Mouse (Mus musculus) hindbrain, embryonic 10.5 days (tissue): ENCODE results near the gene Col4a4. TPM values are rescaled to one million over a fixed set of nuclear protein-coding genes. Genes with fewer than 3 reads are reported as not detected.

Experiments used
- DNase-seq: peaks from one replicate; pipeline ENCODE4 v3.0.0-alpha.2; 2017; ENCODE audit warnings: low spot score
- H3K27ac ChIP-seq: fragments of 300-500 bp; sonication (generic); 2 replicates; pipeline ENCODE4 v1.5.1; 2016; ENCODE audit warnings: mild to moderate bottlenecking, moderate library complexity
- H3K27me3 ChIP-seq: fragments of 300-500 bp; sonication (generic); 2 replicates; pipeline ENCODE4 v1.6.1; 2016; ENCODE audit warnings: mild to moderate bottlenecking; ENCODE audit not compliant: poor library complexity, insufficient read depth, severe bottlenecking
- H3K36me3 ChIP-seq: fragments of 300-500 bp; sonication (generic); 2 replicates; pipeline ENCODE4 v1.6.1; 2016; ENCODE audit warnings: mild to moderate bottlenecking, moderate library complexity
- H3K4me1 ChIP-seq: fragments of 300-500 bp; sonication (generic); replicated peaks from 2 replicates; pipeline ENCODE4 v1.6.1; 2016; ENCODE audit warnings: mild to moderate bottlenecking
- H3K4me3 ChIP-seq: fragments of 300-500 bp; sonication (generic); 2 replicates; pipeline ENCODE4 v1.5.1; 2016; ENCODE audit warnings: mild to moderate bottlenecking, moderate library complexity
- H3K9me3 ChIP-seq: fragments of 300-500 bp; sonication (generic); 2 replicates; pipeline ENCODE4 v1.6.1; 2016; ENCODE audit warnings: mild to moderate bottlenecking, moderate library complexity
- WGBS: fragments of 180-500 bp; shearing (Covaris S2); methylation state at CpG from one replicate; pipeline ENCODE4 v1.1.7; 2016; 5-methylcytosine and 5-hydroxymethylcytosine counted together
- polyA plus RNA-seq: library from polyadenylated mRNA; unstranded; fragments of >200 nt; fragmentation: Nextera tagmentation; extraction: Ambion mirVana; gene quantifications from 2 replicates; pipeline ENCODE4 v1.2.1, GENCODE M21; 2016

Col4a4 gene
- 0.05 and 0.18 TPM in 2 replicates for polyA plus RNA-seq

DNA sequence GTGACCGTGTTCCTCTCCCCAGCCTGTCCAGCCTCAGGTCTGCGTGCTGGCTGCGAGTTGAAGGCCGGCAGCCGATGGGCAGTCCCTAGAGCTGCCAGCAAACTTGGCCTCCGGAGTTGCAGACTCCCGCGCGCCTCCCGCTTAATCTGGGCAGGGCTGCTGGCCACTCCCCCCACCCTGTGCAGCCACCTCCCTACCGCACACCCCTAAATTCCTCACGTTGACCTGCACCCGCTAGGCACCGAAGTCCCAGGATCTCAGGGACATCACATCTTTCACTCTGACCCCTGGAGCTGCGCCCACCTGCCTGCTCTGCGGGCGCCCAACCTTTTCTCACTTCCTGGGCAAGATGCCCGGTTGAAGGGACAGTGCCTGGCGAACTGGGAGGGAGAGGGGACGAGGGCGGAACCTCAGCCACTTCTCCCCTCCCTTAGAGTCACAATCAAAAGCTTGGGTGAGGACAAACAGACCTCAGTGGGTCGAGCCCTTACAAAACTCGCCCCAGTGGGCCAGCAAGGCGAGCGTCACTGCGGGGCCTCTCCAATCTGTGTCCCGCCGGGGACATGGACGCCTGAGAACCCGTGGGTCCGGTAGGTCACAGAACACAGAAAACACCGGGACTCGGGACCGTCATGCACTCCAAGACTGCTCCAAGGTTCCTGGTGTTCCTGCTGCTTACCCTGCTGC lies at the start of gene Col4a4, which contains the start of gene Col4a3:
Col4a4 (minus strand) TSS at position 137 of the 687 bp plus-strand sequence.
Col4a3 (plus strand) TSS at position 209 of the 687 bp plus-strand sequence.
- H3K27ac ChIP-seq = no peak within 1 kb of the TSS
- peaks cover 28% of the 10 kb centered on the region for H3K27me3 ChIP-seq
- no peak for DNase-seq
- 6% methylated on average over 34 of the region's 34 CpGs for WGBS
- H3K36me3 ChIP-seq = no peaks in the 10 kb centered on the region
- peak within 1 kb of the TSS; percentile 54 for H3K4me3 ChIP-seq
- H3K9me3 ChIP-seq = no peaks in the 10 kb centered on the region
- H3K4me1 ChIP-seq = peaks cover 11% of the 10 kb centered on the region

DNA sequence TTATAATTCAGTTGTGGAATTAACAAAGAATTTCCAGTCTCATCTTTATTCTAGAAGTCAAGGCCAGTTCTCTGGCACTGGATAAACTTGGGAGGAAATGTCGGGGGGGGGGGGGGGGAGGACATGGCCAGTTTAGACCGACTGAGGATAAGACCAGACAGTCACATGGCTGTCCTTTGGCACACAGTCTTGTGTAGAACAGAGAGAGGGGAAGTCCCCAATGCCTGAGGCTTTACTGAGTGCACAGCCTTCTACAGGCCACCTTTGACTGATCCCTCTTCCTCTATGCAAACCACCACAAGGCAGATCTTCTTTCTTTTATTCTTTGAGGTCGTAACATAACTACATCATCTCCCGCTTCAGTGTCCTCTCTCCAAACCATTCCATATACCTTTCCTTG lies 49.7 kb upstream of the Col4a4 start:
- no peak for DNase-seq
- H3K27ac ChIP-seq = no peak overlapping the region
- no peaks in the 10 kb centered on the region for H3K36me3 ChIP-seq
- 85% methylated on average over 4 of the region's 4 CpGs for WGBS
- no peaks in the 10 kb centered on the region for H3K27me3 ChIP-seq
- H3K4me3 ChIP-seq = no peak overlapping the region
- H3K9me3 ChIP-seq = no peaks in the 10 kb centered on the region
- H3K4me1 ChIP-seq = no peaks in the 10 kb centered on the region

DNA sequence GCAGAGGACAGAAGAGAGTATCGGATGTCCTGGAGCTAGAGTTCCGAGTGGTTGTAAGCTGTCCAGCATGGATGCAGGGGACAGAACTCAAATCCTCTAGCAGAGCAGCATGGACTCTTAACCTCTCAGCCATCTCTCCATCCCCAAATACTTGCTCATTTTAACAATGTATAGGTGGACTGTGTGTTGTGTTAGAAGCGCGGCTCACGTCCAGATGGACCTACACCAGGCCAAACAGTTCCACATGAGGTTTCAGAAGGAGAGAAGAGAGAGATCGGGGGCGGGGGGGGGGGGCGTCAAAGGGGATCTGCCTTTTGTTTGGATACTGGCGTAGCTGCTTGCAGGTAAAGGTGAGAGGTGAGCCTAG lies 48.6 kb upstream of the Col4a4 start:
- Histone ChIP-seq H3K4me3 (no peak overlapping the region), H3K36me3 (no peaks in the 10 kb centered on the region), H3K27me3 (no peaks in the 10 kb centered on the region), H3K9me3 (no peaks in the 10 kb centered on the region), H3K4me1 (no peaks in the 10 kb centered on the region), H3K27ac (no peak overlapping the region)
- no peak for DNase-seq
- 89% methylated on average over 9 of the region's 9 CpGs for WGBS

- WGBS = 90% methylated on average over 19 of the region's 19 CpGs
- H3K4me3 ChIP-seq = no peak overlapping the region
- H3K27me3 ChIP-seq = no peaks in the 10 kb centered on the region
- H3K9me3 ChIP-seq = no peaks in the 10 kb centered on the region
- no peak overlapping the region for H3K27ac ChIP-seq
- H3K4me1 ChIP-seq = no peaks in the 10 kb centered on the region
- no peaks in the 10 kb centered on the region for H3K36me3 ChIP-seq
- no peak for DNase-seq
These were observed 48.0 kb upstream of the Col4a4 start for GRCm38 (mm10) chr1:82634545-82635253.

GRCm38 (mm10) chr1:82631169-82631792 lies 44.6 kb upstream of the Col4a4 start:
- Histone ChIP-seq H3K27ac (no peak overlapping the region), H3K27me3 (no peaks in the 10 kb centered on the region), H3K36me3 (no peaks in the 10 kb centered on the region), H3K4me1 (no peaks in the 10 kb centered on the region), H3K9me3 (no peaks in the 10 kb centered on the region), H3K4me3 (no peak overlapping the region)
- 75% methylated on average over 6 of the region's 6 CpGs for WGBS
- no peak for DNase-seq

DNA sequence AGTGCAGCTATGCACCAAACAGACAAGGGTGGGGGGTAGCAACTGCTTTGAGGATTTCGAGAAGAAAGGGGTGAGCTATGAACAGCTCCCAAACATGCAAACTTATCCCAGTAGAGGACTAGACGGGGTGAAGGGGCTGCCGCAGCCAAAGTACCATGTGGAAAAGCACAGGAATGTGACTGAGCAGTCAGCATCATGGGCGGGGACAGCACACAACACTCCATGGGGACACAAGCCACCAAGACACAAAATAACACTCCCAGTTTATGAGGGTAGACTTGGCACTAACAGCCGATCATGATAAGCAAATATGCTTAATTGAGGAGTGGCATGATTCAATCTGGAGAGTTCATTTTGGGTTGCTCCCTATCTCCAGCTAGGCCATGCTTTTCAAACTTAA lies 42.8 kb upstream of the Col4a4 start:
- Histone ChIP-seq H3K36me3 (no peaks in the 10 kb centered on the region), H3K27ac (no peak overlapping the region), H3K27me3 (no peaks in the 10 kb centered on the region), H3K4me1 (no peaks in the 10 kb centered on the region), H3K9me3 (no peaks in the 10 kb centered on the region), H3K4me3 (no peak overlapping the region)
- WGBS = 90% methylated on average over 5 of the region's 5 CpGs
- no peak for DNase-seq

DNA sequence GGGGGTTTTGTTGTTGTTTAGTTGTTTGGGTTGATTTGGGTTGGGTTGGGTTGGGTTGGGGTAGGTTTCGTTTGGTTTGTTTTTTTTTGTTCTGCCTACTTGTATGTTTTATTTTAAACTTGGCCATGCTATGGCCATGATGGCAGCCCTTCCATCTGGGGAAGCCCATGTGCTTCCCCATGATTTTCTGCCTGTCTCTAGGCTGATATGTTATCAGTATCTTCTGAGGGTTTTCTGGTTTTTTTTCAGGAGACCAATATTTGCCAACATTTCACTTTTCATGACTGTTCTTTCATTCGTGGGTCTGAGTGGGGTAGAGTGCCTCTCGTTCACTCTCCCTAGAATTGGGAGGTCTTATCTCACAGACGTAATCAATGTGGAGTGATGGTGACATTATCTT lies 41.0 kb upstream of the Col4a4 start:
- Histone ChIP-seq H3K36me3 (no peaks in the 10 kb centered on the region), H3K9me3 (no peaks in the 10 kb centered on the region), H3K27me3 (no peaks in the 10 kb centered on the region), H3K27ac (no peak overlapping the region), H3K4me3 (no peak overlapping the region), H3K4me1 (no peaks in the 10 kb centered on the region)
- DNase-seq = no peak
- WGBS = 86% methylated on average over 4 of the region's 4 CpGs

DNA sequence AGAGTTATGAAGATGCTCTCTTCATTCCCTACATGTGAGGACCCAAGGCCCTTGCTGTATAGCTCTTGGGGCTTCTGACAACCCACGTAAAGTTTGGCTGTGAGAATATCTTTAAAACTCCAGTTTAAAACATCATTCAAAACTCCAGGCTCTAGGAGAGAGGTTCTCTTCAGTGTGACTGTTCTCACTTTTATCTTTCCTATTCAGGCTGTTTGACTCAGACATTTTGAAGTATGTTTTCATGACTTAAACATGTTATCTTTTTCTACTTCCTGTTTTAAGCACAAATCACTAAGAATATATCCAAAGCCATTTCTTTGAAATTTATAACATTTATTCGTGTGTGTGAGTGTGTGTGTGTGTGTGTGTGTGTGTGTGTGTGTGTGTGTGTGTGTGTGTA lies 38.8 kb upstream of the Col4a4 start:
- DNase-seq = no peak
- Histone ChIP-seq H3K27me3 (no peaks in the 10 kb centered on the region), H3K4me3 (no peak overlapping the region), H3K4me1 (no peaks in the 10 kb centered on the region), H3K36me3 (no peaks in the 10 kb centered on the region), H3K27ac (no peak overlapping the region), H3K9me3 (no peaks in the 10 kb centered on the region)
- WGBS = 81% methylated on average over 2 of the region's 2 CpGs

DNA sequence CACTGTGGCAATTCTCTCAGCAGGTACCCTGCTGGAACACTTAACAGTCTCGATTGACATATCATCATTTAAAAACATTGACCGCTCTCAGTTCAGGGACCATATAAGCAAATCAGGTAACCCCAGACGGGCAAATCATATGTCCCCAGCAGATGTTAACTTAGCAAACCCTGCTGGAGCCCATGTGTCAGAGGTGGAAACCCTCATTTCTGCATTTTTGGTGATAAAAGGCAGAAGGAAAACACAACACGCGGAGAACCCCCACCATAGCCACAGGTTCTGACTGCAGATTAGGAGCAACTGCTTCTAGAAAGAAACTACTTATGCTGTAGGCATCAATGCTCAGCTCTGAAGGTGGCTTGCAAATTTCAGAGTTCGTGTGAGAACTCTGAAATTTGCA lies 38.3 kb upstream of the Col4a4 start:
- H3K27ac ChIP-seq = no peak overlapping the region
- H3K9me3 ChIP-seq = no peaks in the 10 kb centered on the region
- H3K4me1 ChIP-seq = no peaks in the 10 kb centered on the region
- no peaks in the 10 kb centered on the region for H3K36me3 ChIP-seq
- DNase-seq = no peak
- H3K4me3 ChIP-seq = no peak overlapping the region
- 79% methylated on average over 6 of the region's 6 CpGs for WGBS
- H3K27me3 ChIP-seq = no peaks in the 10 kb centered on the region

GRCm38 (mm10) chr1:82619981-82620380 lies 33.3 kb upstream of the Col4a4 start:
- Histone ChIP-seq H3K4me1 (no peaks in the 10 kb centered on the region), H3K36me3 (no peaks in the 10 kb centered on the region), H3K27me3 (no peaks in the 10 kb centered on the region), H3K4me3 (no peak overlapping the region), H3K27ac (no peak overlapping the region), H3K9me3 (no peaks in the 10 kb centered on the region)
- WGBS = 86% methylated on average over 5 of the region's 5 CpGs
- DNase-seq = no peak

DNA sequence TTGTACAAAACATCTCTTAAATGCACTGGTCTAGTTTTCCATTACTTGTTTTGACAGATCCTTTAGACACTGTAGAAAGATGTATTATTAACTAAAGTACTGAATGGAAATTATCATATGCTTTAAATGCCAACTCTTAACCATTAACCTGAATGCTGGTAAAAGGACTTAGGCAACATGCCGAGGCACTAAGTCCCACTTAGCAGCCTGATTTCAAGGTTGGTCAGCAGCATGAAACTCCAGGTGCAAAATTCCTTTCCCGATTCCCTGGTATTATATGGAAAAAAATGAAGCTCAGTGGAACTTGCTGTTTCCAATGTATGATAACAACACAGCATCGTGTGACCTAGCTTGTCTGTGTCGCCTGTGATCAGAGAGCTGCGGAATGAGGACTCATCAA lies 31.9 kb upstream of the Col4a4 start:
- Histone ChIP-seq H3K4me1 (no peaks in the 10 kb centered on the region), H3K27ac (no peak overlapping the region), H3K27me3 (no peaks in the 10 kb centered on the region), H3K36me3 (no peaks in the 10 kb centered on the region), H3K4me3 (no peak overlapping the region), H3K9me3 (no peaks in the 10 kb centered on the region)
- DNase-seq = no peak
- 90% methylated on average over 5 of the region's 5 CpGs for WGBS

- no peaks in the 10 kb centered on the region for H3K9me3 ChIP-seq
- 80% methylated on average over 5 of the region's 5 CpGs for WGBS
- no peak for DNase-seq
These were observed 31.4 kb upstream of the Col4a4 start for GRCm38 (mm10) chr1:82618001-82618400.

GRCm38 (mm10) chr1:82612061-82612660 lies 25.5 kb upstream of the Col4a4 start:
- Histone ChIP-seq H3K27ac (no peak overlapping the region), H3K9me3 (no peaks in the 10 kb centered on the region), H3K4me1 (no peaks in the 10 kb centered on the region), H3K4me3 (no peak overlapping the region), H3K27me3 (no peaks in the 10 kb centered on the region), H3K36me3 (no peaks in the 10 kb centered on the region)
- DNase-seq = no peak
- 87% methylated on average over 9 of the region's 9 CpGs for WGBS

More at GRCm38 (mm10) chr1:82618001-82618400, 31.4 kb upstream of the Col4a4 start:
- no peaks in the 10 kb centered on the region for H3K4me1 ChIP-seq
- no peaks in the 10 kb centered on the region for H3K27me3 ChIP-seq
- no peak overlapping the region for H3K27ac ChIP-seq
- H3K4me3 ChIP-seq = no peak overlapping the region
- H3K36me3 ChIP-seq = no peaks in the 10 kb centered on the region
